Comparison of ENCODE assay signal across 19 mouse cellular contexts in genomic region chr9:64985807-64986206, GRCm38 (mm10). TPM values are rescaled to one million over a fixed set of nuclear protein-coding genes. Genes with fewer than 3 reads are reported as not detected.
A peak's percentile ranks its signal among the peaks of the same experiment; 100 is the strongest.
DNase-seq lines count a peak whose midpoint lies in the region; ATAC-seq and TF ChIP-seq lines count a peak whose summit lies in the region.
"Had no signal": no experiment of that assay in that cellular context is flagged by ENCODE, and none has a peak within 500 bp of the region (broad histone marks: within the 10 kb centered on the region; RNA-seq: fewer than 3 reads in every experiment).

No protein-coding gene starts in this region.

- ATAC-seq in heart, embryonic 14.5 days (ENCODE audit: insufficient number of reproducible peaks, insufficient read depth, low FRiP score, low read depth): 0 out of 2 replicates have a peak, but pooled peaks have one; percentile 13
- ATAC-seq in liver, embryonic 11.5 days (replicated peaks; ENCODE audit: low FRiP score): no peak
- no peak for ATAC-seq in liver, postnatal 0 days
- no peak for ATAC-seq in liver, embryonic 13.5 days (ENCODE audit: low read depth)
- ATAC-seq in liver, embryonic 15.5 days (ENCODE audit: insufficient read depth): no peak
- ATAC-seq in inflammation-experienced regulatory T-cells, adult 6 months: no peak
- ATAC-seq: CD4-positive, CD25-positive, alpha-beta regulatory T cell, adult 4 months; forebrain, embryonic 13.5 days had no signal

- peak overlapping the region; percentile 82 to 84 for H3K27ac ChIP-seq in heart, embryonic 14.5 days (replicated peaks in 1 of 2; ENCODE audit: control insufficient read depth in 1 of 2, insufficient read depth in 1 of 2, low read depth in 2 of 2, low read length in 2 of 2)
- peak overlapping the region; percentile 83; the same call in 1 of the 2 replicates for H3K27ac ChIP-seq in liver, embryonic 11.5 days (ENCODE audit: low read depth, low read length)
- no peak overlapping the region for H3K27ac ChIP-seq in liver, postnatal 0 days (ENCODE audit: low read depth)
- H3K27ac ChIP-seq in liver, embryonic 13.5 days: peak overlapping the region; percentile 85
- H3K27ac ChIP-seq in liver, embryonic 15.5 days (replicated peaks): peak overlapping the region; percentile 69
- H3K27ac ChIP-seq: embryonic facial prominence, embryonic 15.5 days; forebrain, embryonic 13.5 days had no signal

- peaks cover 9 to 34% of the 10 kb centered on the region in 2 experiments for H3K4me1 ChIP-seq in heart, embryonic 14.5 days (ENCODE audit: control insufficient read depth in 2 of 2, insufficient read depth in 2 of 2, low read length in 2 of 2)
- H3K4me1 ChIP-seq in liver, embryonic 11.5 days (replicated peaks; ENCODE audit: control insufficient read depth, insufficient read depth, low read length): peaks cover 22% of the 10 kb centered on the region
- no peaks in the 10 kb centered on the region for H3K4me1 ChIP-seq in liver, postnatal 0 days (ENCODE audit: insufficient read depth)
- peaks cover 41% of the 10 kb centered on the region for H3K4me1 ChIP-seq in liver, embryonic 13.5 days (replicated peaks)
- H3K4me1 ChIP-seq in liver, embryonic 15.5 days (replicated peaks): peaks cover 42% of the 10 kb centered on the region
- H3K4me1 ChIP-seq: embryonic facial prominence, embryonic 15.5 days; forebrain, embryonic 13.5 days had no signal

- no peaks in the 10 kb centered on the region for H3K9me3 ChIP-seq in heart, embryonic 14.5 days (ENCODE audit: control insufficient read depth, low read length)
- no peaks in the 10 kb centered on the region for H3K9me3 ChIP-seq in liver, embryonic 11.5 days (ENCODE audit: control insufficient read depth, low read length)
- H3K9me3 ChIP-seq in liver, postnatal 0 days (ENCODE audit: low read length): no peaks in the 10 kb centered on the region
- no peaks in the 10 kb centered on the region for H3K9me3 ChIP-seq in liver, embryonic 13.5 days (replicated peaks)
- H3K9me3 ChIP-seq in liver, embryonic 15.5 days (replicated peaks): no peaks in the 10 kb centered on the region
- H3K9me3 ChIP-seq: embryonic facial prominence, embryonic 15.5 days; forebrain, embryonic 13.5 days; megakaryocyte, embryonic 14.5 days had no signal

- TF ChIP-seq CTCF in liver, postnatal 0 days (IDR thresholded peaks at IDR 0.05; ENCODE audit: low read depth): no peak

- WGBS in heart, embryonic 14.5 days: 31% methylated on average over 9 of the region's 9 CpGs
- WGBS in liver, embryonic 11.5 days: 83% methylated on average over 9 of the region's 9 CpGs
- 87% methylated on average over 9 of the region's 9 CpGs for WGBS in liver, postnatal 0 days (ENCODE audit: insufficient replicate concordance)
- 81% methylated on average over 9 of the region's 9 CpGs for WGBS in liver, embryonic 13.5 days (ENCODE audit: insufficient replicate concordance)
- WGBS in liver, embryonic 15.5 days (ENCODE audit: insufficient replicate concordance): 81% methylated on average over 9 of the region's 9 CpGs

- H3K27me3 ChIP-seq in heart, embryonic 14.5 days (ENCODE audit: control insufficient read depth, insufficient read depth, low read length): no peaks in the 10 kb centered on the region
- H3K27me3 ChIP-seq in liver, embryonic 11.5 days (replicated peaks; ENCODE audit: control insufficient read depth, insufficient read depth, low read length): no peaks in the 10 kb centered on the region
- no peaks in the 10 kb centered on the region for H3K27me3 ChIP-seq in liver, postnatal 0 days (ENCODE audit: insufficient read depth, low read length)
- H3K27me3 ChIP-seq in liver, embryonic 13.5 days: no peaks in the 10 kb centered on the region
- no peaks in the 10 kb centered on the region for H3K27me3 ChIP-seq in liver, embryonic 15.5 days
- H3K27me3 ChIP-seq: embryonic facial prominence, embryonic 15.5 days; forebrain, embryonic 13.5 days; megakaryocyte, embryonic 14.5 days had no signal

- no peak overlapping the region for H3K4me2 ChIP-seq in heart, embryonic 14.5 days (ENCODE audit: low read length)
- H3K4me2 ChIP-seq in liver, embryonic 11.5 days: peak overlapping the region; percentile 39
- no peak overlapping the region for H3K4me2 ChIP-seq in liver, postnatal 0 days (ENCODE audit: low read depth, low read length)
- peak overlapping the region; percentile 46 for H3K4me2 ChIP-seq in liver, embryonic 13.5 days
- peak overlapping the region; percentile 44 for H3K4me2 ChIP-seq in liver, embryonic 15.5 days
- H3K4me2 ChIP-seq: embryonic facial prominence, embryonic 15.5 days; forebrain, embryonic 13.5 days had no signal

- peaks cover 99% of the 10 kb centered on the region for H3K36me3 ChIP-seq in heart, embryonic 14.5 days (ENCODE audit: control insufficient read depth, insufficient read depth, low read length)
- peaks cover 45% of the 10 kb centered on the region for H3K36me3 ChIP-seq in liver, embryonic 11.5 days (ENCODE audit: control insufficient read depth, insufficient read depth, low read length)
- peaks cover 84% of the 10 kb centered on the region for H3K36me3 ChIP-seq in liver, postnatal 0 days (replicated peaks; ENCODE audit: insufficient read depth, low read length)
- peaks cover 92% of the 10 kb centered on the region for H3K36me3 ChIP-seq in liver, embryonic 13.5 days
- peaks cover 95% of the 10 kb centered on the region for H3K36me3 ChIP-seq in liver, embryonic 15.5 days (replicated peaks)

- H3K4me3 ChIP-seq in heart, embryonic 14.5 days (ENCODE audit: control insufficient read depth in 1 of 2, insufficient read depth in 1 of 2, low read depth in 1 of 2, low read length in 2 of 2): no peak overlapping the region
- no peak overlapping the region for H3K4me3 ChIP-seq in liver, embryonic 11.5 days (ENCODE audit: low read depth, low read length)
- no peak overlapping the region for H3K4me3 ChIP-seq in liver, postnatal 0 days (ENCODE audit: low read depth, low read length)
- H3K4me3 ChIP-seq in liver, embryonic 13.5 days (replicated peaks): no peak overlapping the region; the same call in 1 of the 2 replicates
- no peak overlapping the region for H3K4me3 ChIP-seq in liver, embryonic 15.5 days (replicated peaks)
- H3K4me3 ChIP-seq: embryonic facial prominence, embryonic 15.5 days; forebrain, embryonic 13.5 days had no signal

- H3K9ac ChIP-seq in heart, embryonic 14.5 days (ENCODE audit: low read length): peak overlapping the region; percentile 41
- 0 out of 2 replicates have a peak overlapping the region, but pooled peaks have one; percentile 13 for H3K9ac ChIP-seq in liver, embryonic 11.5 days (ENCODE audit: low read depth, low read length)
- no peak overlapping the region for H3K9ac ChIP-seq in liver, postnatal 0 days (replicated peaks)
- H3K9ac ChIP-seq in liver, embryonic 13.5 days: peak overlapping the region; percentile 8; the same call in 1 of the 2 replicates
- H3K9ac ChIP-seq in liver, embryonic 15.5 days: 0 out of 2 replicates have a peak overlapping the region, but pooled peaks have one; percentile 1
- H3K9ac ChIP-seq: embryonic facial prominence, embryonic 15.5 days; forebrain, embryonic 13.5 days had no signal

- intact Hi-C loops in heart, postnatal 36 days (cut with DNase I): no loop called here

- TF ChIP-seq EP300 in liver, postnatal 0 days (IDR thresholded peaks at IDR 0.05; ENCODE audit: low read depth): no peak

- DNase-seq in heart, postnatal 36 days: no peak
- no peak for DNase-seq in liver, embryonic 11.5 days (ENCODE audit: low spot score)
- no peak for DNase-seq in liver, postnatal 0 days
- no peak for DNase-seq in liver, embryonic 13.5 days
- DNase-seq: adrenal gland, postnatal 10 days; cerebellum, adult 2 months; kidney, adult 9 months; kidney, postnatal 4 days; lung, postnatal 10 days; spleen, adult 18-20 months; thymus, postnatal 4 days had no signal

RNA-seq across cellular contexts. Expression of gene Ints14, which starts 25.1 kb away (rescaled TPM):
- polyA plus RNA-seq in heart, embryonic 14.5 days (2014; fragmentation: Nextera tagmentation; extraction: Ambion mirVana): 39.0 and 41.1 TPM in 2 replicates
- 10 to 100 TPM; 15.9 to 16.0 TPM for total RNA-seq in heart, postnatal 36 days (2021)
- polyA plus RNA-seq in liver, embryonic 11.5 days (2014; fragmentation: Nextera tagmentation; extraction: Ambion mirVana): 58.4 and 69.8 TPM in 2 replicates
- polyA plus RNA-seq in liver, postnatal 0 days (2015; fragmentation: Nextera tagmentation; extraction: Ambion mirVana): 10.5 and 11.1 TPM in 2 replicates
- 29.9 and 34.9 TPM in 2 replicates for polyA plus RNA-seq in liver, embryonic 13.5 days (2015; fragmentation: Nextera tagmentation; extraction: Ambion mirVana)
- polyA plus RNA-seq in liver, embryonic 15.5 days (2015; fragmentation: Nextera tagmentation; extraction: Ambion mirVana): 20.8 and 21.0 TPM in 2 replicates
- polyA plus RNA-seq in inflammation-experienced regulatory T-cells, adult 6 months (2017; shearing (Covaris generic)): 10 to 100 TPM; 34.8 to 38.2 (median 36.5) TPM

RNA-seq across cellular contexts. Expression of gene Slc24a1, which starts 34.4 kb away (rescaled TPM):
- 0.05 TPM in 2 replicates for polyA plus RNA-seq in heart, embryonic 14.5 days (2014; fragmentation: Nextera tagmentation; extraction: Ambion mirVana)
- total RNA-seq in heart, postnatal 36 days (2021): under 1 TPM; 0.14 to 0.22 TPM
- polyA plus RNA-seq in liver, embryonic 11.5 days (2014; fragmentation: Nextera tagmentation; extraction: Ambion mirVana): 0.04 and 0.12 TPM in 2 replicates
- 0.02 and 0.04 TPM in 2 replicates for polyA plus RNA-seq in liver, postnatal 0 days (2015; fragmentation: Nextera tagmentation; extraction: Ambion mirVana)
- 0.06 and 0.08 TPM in 2 replicates for polyA plus RNA-seq in liver, embryonic 13.5 days (2015; fragmentation: Nextera tagmentation; extraction: Ambion mirVana)
- 0.05 and 0.06 TPM in 2 replicates for polyA plus RNA-seq in liver, embryonic 15.5 days (2015; fragmentation: Nextera tagmentation; extraction: Ambion mirVana)
- polyA plus RNA-seq in inflammation-experienced regulatory T-cells, adult 6 months (2017; shearing (Covaris generic)): under 1 TPM; 0.07 to 0.20 (median 0.17) TPM
- total RNA-seq: layer of hippocampus, postnatal 36 days had no signal

RNA-seq across cellular contexts. Expression of gene Hacd3, which starts 35.7 kb away (rescaled TPM):
- 50.3 and 52.5 TPM in 2 replicates for polyA plus RNA-seq in heart, embryonic 14.5 days (2014; fragmentation: Nextera tagmentation; extraction: Ambion mirVana)
- 10 to 100 TPM; 17.3 to 18.6 TPM for total RNA-seq in heart, postnatal 36 days (2021)
- polyA plus RNA-seq in liver, embryonic 11.5 days (2014; fragmentation: Nextera tagmentation; extraction: Ambion mirVana): 83.6 and 95.4 TPM in 2 replicates
- polyA plus RNA-seq in liver, postnatal 0 days (2015; fragmentation: Nextera tagmentation; extraction: Ambion mirVana): 98.6 and 108 TPM in 2 replicates
- polyA plus RNA-seq in liver, embryonic 13.5 days (2015; fragmentation: Nextera tagmentation; extraction: Ambion mirVana): 55.7 and 69.5 TPM in 2 replicates
- 51.2 and 56.1 TPM in 2 replicates for polyA plus RNA-seq in liver, embryonic 15.5 days (2015; fragmentation: Nextera tagmentation; extraction: Ambion mirVana)
- polyA plus RNA-seq in inflammation-experienced regulatory T-cells, adult 6 months (2017; shearing (Covaris generic)): 100 to 1,000 TPM; 116 to 141 (median 139) TPM

RNA-seq across cellular contexts. Expression of gene Dpp8, which starts 46.4 kb away (rescaled TPM):
- polyA plus RNA-seq in heart, embryonic 14.5 days (2014; fragmentation: Nextera tagmentation; extraction: Ambion mirVana): 26.4 and 27.9 TPM in 2 replicates
- 10 to 100 TPM; 58.1 to 64.9 TPM for total RNA-seq in heart, postnatal 36 days (2021)
- polyA plus RNA-seq in liver, embryonic 11.5 days (2014; fragmentation: Nextera tagmentation; extraction: Ambion mirVana): 30.9 and 36.7 TPM in 2 replicates
- polyA plus RNA-seq in liver, postnatal 0 days (2015; fragmentation: Nextera tagmentation; extraction: Ambion mirVana): 9.2 and 10.6 TPM in 2 replicates
- 16.3 and 21.2 TPM in 2 replicates for polyA plus RNA-seq in liver, embryonic 13.5 days (2015; fragmentation: Nextera tagmentation; extraction: Ambion mirVana)
- 17.7 and 19.2 TPM in 2 replicates for polyA plus RNA-seq in liver, embryonic 15.5 days (2015; fragmentation: Nextera tagmentation; extraction: Ambion mirVana)
- polyA plus RNA-seq in inflammation-experienced regulatory T-cells, adult 6 months (2017; shearing (Covaris generic)): 10 to 100 TPM; 18.2 to 26.5 (median 25.0) TPM

Comparison
In these comparisons a context has a peak if more than half of its experiments do, and no peak if none do; other contexts are left out.
1. H3K4me2 ChIP-seq: peak in liver, embryonic 11.5 days (single experiment), liver, embryonic 13.5 days (single experiment) and liver, embryonic 15.5 days (single experiment); none in heart, embryonic 14.5 days (single experiment) and liver, postnatal 0 days (single experiment).